Mouse (Mus musculus): Measurements from ENCODE around the gene Phactr2.

The Phactr2 gene

DNA sequence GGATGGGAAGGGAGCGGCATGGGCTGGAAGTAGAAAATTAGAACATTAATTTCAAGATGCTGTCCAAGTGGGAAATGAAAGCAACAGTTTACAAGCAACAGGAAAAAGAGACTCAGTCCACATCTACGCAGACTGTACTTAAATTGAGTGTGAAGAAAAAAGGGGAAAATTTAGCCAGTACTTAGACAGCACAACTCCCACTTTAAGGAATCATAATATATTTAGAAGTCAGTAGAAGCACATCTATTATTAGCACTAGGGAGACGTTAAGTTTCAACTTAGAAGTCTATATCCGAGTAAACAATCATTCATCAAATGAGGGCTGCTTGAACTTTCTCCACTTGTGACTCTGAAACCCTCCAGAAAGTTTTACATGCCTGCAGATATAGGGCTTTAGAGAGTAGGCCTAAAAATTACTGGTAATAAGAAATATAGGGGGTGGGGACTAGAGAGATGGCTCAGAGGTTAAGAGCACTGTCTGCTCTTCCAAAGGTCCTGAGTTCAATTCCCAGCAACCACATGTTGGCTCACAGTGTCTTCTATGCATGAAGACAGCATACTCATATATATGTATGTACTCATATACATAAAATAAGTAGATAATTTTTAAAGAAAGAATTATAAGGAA is 142.7 kb downstream of the Phactr2 start:
- DNase-seq (ENCODE audit: low read depth, low spot score), result no peak

DNA sequence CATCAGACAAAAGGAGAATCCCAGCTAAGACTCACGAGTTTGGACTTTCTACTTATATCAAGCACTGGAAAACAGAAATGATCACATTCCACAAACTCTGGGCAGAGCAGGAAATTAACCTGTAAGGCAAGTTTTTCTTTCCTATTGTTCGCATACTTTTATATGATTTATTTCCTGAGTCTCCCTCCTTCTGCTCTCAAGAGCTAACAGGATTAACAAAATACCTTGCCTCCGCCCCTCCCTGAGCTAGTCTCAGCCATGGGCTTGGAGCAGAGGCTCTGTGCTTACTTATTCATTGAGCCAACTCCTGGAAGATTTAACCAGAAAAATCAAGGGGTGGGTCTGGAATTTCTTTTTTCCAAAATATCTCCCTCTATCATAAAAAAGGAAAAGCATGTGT is 145.6 kb downstream of the Phactr2 start:
- DNase-seq (ENCODE audit: low read depth, low spot score), result no peak

DNA sequence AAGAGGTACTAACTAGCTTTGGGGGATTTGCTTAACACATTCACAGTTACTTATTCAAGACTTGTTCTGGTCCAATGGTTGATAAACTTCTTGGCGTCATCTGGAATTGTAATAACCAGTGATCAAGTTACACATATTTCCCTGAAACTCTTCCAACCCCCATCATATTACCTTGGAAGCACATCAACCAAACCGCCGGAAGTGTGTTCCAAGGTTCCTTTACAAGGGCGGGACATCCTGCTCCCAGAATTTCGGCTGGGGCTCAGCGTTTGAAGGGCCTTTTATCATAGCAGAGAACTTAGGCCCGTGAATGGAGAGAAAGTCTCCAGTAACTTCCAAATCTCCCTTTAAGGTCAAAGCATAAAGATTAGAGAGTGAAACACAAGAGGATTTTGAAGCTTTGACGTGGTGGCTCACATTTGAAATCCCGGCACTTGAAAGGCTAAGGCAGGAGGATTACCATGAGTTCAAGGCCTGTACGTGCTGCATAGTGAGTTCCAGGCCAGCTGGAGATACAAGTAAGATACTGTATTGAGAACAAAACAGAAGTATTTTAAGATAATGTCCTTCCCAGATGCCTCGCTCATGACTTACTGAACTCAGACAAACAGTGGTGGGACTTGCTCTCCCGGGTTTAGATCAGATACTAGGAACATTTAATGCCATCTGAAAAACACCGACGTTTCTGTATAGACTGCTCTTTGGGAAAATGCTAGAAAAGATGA is 147.9 kb downstream of the Phactr2 start:
- no peak for DNase-seq (ENCODE audit: low read depth, low spot score)

DNA sequence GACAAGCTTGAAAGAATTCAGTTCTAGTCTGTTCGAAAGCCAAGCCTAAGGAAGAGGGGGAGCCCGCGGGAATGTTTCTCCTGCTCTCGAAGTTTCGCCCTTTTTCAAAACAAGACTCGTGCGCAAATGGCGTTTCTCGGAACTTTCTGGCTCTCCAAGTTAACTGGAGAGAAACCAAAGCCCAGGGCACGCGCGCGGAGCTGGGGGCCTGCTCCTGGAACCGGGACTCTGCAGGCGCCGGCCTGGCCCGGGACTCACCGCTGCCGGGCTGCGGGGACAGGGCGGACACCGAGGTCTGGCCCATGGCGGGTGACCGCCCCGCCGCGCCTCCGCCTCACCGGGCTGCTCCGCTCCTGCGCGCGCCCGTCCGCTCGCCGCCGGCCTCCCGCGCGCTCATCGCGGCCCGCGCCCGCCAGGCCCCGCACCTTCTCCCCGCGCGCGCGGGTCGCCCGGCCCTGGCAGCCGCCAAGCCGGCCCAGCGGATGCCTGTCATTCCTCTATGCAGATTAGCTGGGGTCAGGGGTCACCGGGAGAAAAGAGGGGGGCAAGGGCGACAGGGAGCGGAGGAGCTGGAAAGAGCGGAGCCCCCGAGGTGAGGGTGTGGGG is 150.3 kb downstream of the Phactr2 start:
- no peak for DNase-seq (ENCODE audit: low read depth, low spot score)

DNA sequence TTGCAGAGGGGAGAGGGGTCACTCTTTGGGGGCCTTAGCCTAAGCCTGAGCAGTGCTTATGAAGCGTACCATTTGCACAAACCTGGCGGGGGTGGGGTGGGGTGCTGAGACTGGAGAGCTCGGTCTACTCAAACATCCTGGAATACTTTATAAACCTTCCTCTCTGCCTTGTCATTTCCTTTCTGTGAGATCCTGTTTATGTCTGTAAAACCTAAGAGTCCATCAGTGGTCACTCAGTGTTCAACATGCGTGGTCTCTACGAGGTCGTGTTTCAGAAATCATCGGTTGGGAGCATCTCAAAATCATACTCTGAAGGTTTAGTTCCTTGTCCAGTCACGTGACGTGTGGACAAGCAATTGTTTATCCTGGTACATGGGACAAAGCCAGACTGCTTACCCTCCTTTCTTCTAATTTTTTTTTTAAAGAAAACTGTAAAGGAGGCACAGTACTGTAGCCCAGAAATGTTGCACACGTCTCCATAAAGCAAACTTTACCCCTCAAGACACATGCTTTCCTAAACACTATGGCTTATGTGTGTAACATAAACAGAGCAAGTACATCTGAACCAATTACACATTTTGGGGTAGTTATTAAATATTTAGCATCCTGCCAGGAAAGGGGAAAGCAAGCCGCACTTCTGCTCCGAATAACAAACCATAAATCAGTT is 150.9 kb downstream of the Phactr2 start:
- no peak for DNase-seq (ENCODE audit: low read depth, low spot score)

DNA sequence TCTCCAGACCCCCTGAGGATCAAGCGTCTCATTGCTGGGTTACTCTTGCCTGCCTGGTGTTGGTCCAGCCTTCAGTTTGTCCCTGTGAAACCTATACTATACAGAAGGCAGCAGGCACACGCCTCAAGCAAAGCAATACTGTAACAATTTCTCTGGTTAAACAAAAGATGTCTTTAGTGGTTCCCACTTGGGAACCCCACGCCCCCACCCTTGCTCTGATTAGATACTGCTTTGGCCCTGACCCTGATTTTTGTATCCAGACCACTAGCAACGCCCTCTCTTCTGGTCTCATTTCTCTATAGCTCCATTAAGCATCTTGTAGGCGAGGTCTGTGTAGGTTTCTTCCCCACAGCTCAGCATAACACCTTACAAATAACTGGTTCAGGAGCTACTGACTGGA is 159.2 kb downstream of the Phactr2 start:
- no peak for DNase-seq (ENCODE audit: low read depth, low spot score)

DNA sequence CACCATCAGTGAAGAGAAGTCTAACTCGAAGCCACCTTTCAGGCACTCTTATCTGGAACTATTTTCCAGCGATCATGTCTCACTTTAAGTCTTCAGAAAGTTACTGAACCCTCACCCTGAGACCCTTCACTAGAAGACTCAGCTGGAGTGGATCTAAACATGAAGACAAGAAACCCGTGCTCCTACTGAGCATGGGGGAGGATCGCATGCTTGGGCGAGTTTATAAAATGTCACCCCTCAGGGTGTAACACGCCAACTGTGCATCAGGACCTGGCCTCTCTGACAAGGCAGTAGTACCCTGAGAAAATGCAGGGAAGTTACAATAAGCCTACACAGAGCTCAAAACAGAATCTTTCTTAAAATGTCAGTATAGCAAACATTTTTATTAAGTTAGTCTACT is 161.6 kb downstream of the Phactr2 start:
- no peak for DNase-seq (ENCODE audit: low read depth, low spot score)

DNA sequence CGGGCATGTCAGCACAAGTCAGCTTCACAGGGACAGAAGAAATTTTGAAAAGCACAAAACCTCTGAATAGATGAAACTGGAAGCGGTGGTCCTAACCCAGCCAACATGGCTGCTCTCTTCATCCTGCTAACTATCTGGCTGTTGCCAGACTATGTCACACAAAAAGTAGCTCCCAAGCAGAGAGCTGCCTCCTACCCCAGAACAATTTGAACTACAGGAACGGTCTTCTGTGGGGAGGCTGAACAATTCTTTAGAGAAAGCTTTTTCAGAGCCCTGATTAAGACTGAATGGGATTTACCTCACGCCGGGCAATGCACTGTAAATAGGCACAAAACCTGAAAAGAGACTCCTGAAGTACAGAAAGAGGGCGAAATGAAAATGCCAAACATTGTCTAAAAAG is 162.6 kb downstream of the Phactr2 start:
- DNase-seq (ENCODE audit: low read depth, low spot score), result no peak

DNA sequence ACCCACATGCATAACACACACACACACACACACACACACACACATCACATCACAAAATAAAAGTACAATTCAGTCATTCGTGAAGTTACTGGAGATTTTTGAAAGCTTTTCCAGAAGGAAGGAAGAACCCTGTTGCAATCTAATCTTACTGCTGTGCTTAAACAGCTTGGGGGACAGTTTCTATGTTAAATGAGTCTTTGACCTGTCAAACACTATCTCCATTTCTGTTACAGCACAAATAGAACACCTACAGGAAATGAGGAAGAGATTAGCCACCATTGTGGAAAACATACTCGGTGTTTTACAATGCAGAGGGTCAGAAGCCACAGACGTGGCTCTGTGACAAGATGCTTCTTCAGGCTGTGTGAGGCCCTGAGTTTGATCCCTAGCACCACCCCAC is 164.1 kb downstream of the Phactr2 start:
- no peak for DNase-seq (ENCODE audit: low read depth, low spot score)

DNA sequence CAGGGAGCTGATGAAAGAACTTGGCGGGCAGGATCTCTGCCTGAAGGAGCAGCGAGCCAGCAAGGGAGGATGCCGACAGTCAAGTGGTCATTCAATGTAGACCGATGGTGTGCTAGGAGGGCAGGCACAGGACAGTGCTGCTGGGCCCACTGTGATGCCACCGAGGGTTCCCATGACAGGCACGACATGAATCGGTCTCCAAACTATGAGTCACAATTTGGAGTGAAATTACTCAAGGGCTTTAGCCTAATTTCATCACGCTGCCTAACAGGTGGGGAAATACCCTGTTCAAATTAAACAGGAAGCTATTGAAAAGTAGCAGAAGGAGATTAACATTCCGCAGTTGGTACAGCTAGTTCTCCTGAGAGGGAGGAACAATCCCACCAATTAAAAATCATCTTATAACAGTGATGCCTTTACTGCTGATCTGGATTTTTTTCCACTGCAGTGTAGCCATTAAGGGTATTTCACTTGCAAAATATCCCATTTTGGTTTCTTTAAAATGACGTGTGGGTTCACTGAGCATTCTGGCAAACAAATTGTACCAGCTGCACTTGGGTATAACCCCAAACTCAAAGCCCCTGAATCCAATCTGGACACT is 169.5 kb downstream of the Phactr2 start:
- peak; percentile 37 for DNase-seq (ENCODE audit: low read depth, low spot score)

DNA sequence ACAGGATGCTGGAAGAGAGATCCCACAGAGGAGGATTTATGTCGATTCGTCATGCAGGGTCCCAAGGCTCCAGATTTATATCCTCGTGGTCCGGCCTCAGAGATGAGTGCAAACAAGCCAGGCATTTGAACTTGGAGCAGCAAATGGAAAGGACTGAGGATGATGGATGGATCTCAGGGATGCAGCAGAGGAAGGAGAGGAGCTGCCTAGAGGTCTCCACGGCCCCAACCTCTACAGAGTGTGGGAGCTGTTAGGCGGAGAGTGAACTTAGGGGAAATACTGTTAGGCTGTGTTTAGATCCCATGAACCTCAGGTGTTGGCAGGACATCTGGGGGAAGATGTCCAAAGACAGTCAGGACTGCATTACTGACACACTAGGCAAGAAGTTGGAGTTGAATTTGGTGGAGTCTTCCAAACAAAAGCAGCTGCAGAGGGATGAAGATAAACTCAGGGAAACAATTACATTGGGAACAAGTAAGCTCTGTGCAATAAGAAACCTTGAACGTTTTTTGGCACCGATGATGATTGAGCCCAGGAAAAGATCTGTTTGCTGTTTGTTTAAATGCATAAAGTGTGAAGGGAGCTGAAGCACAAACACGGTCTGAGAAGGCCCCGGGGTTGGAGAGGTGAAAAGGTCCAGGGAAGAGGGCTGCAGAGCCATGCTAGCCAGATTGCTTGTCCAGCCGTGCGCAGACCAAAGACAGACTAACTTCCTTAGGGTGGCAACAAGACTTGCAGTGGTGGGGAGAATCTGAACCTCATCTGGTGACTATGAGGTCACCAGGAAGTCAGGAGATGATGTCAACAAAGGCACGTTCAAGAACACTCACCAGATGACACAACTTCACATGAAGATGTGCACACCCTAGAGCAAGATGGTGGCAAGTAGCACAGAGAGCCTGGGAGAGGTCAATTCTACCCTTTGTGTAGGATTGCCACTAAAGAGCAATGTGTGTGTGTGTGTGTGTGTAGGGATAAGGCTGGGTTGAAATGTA is 170.6 kb downstream of the Phactr2 start:
- no peak for DNase-seq (ENCODE audit: low read depth, low spot score)

DNA sequence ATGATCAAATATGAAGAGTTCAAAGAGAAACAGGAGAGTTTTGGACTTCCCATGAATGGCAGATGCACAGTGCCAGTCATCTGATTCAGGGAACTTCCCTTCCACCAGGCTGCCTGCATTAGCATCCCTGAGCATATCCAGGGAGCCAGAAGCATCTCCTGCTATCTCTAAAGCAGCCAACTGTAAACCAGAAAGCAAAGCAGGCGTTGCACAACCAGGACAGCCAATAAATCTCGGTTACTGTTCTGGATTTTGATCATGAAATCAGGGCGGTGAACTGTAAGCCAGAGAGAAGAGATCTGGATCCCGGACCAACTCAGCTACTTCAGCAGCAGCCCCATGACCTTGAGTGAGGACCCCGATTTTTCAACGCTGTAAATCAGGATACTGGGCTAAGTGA is 173.6 kb downstream of the Phactr2 start:
- no peak for DNase-seq (ENCODE audit: low read depth, low spot score)

DNA sequence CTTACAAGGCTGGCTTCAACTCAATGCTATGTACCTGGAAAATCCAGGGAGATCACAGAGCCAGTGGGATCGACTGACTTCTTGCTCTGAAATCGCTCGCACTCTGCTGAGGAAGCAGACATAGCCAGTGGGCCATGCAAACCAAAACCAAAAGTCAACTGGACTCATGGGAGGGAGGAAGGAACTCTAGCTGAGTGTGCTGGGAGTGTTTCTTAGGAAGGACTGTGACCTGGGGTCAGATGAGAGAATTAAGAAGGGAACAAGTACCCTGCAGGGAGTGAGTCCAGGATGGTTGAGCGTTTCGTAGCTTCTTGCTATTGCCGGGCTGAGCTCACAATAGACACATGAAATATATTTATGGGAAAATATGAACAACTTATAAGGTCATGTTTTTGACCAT is 174.0 kb downstream of the Phactr2 start:
- DNase-seq (ENCODE audit: low read depth, low spot score), result no peak

DNA sequence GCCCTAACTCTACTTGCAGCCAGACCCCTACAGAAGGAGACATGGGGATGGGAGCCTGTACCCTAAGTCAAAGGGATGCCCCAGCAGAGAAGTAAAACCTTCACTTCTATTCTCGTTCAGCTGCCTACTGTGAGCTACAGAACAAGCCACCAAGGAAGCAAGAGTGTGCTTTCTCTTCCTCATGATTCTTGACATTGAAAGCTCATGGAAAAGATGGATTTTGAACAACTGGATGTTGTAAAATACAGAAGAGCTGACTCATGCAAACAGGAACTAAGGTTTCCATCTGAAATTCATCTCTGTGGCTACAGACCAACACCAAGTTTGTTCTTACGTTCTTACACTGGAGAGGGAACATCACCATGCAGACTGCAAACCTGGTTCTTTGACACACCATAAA is 179.3 kb downstream of the Phactr2 start:
- DNase-seq (ENCODE audit: low read depth, low spot score), result no peak

DNA sequence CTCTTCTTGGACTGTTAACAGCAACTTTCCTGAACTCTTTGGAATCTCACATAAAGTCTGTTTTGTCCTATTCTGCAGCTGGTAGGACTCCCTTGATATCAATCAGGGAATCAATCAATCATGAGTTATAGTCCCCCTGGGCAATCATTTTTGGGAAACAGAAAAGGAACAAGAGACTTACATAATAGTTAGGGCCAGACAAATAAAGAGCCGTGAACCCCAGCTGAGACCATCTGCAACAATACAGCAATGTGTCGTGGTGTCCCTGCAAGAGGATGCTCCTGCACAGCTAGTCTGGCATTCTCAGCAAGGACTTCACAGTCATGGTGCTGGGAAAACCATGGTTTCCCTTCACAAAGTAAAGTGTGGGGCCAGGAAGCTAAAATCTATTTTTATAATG is 182.2 kb downstream of the Phactr2 start:
- DNase-seq (ENCODE audit: low read depth, low spot score), result no peak

DNA sequence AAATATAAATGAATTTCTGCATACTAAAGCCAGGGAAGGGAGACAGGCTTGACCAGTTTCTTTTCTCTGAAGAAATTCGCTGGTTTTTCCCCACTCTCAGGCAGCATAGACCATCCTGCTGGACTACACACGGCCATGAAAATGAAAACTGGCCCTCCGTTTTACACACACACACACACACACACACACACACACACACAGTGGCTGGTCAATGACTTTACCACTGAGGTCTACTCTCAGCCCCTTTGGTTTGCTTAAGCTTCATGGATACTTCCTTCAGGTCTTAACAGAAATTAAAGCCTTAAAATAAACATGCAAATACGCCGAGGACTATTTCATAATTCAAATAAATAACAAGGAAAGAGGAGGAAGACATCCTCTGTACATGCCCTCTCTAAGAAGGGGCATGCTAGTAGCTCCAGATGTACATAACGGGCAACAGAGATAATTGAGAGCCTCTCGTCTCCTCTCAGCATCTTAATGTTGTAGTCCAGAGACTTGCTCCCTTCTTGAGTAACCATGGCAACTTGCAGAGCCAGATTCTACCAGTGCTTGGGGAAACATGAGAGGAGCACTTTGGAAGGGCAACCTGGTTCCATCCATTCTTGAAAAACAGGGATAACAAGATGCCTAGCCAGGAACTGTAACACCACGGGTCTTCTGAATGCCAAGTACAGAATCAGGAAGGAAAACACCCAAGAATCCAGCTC is 184.8 kb downstream of the Phactr2 start:
- peak; percentile 12 for DNase-seq (ENCODE audit: low read depth, low spot score)

DNA sequence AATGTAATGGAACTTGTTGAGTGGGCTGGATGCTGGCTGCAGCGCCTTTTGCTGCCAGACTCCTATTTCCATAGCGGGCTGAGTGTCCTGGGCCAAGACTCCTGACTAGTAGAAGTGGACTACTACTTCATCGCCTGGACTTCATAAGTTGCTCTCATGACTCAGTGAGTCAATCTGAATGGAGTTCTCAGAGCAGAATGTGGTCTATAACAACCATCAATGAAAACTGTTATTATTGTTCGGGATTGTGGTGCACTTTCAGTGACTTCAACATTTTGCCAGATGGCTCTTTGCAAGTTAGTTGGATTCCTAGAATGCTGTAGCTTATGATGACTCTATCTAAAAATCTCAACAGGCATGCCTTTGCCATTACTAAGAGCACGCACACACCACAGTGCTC is 185.9 kb downstream of the Phactr2 start:
- no peak for DNase-seq (ENCODE audit: low read depth, low spot score)

DNA sequence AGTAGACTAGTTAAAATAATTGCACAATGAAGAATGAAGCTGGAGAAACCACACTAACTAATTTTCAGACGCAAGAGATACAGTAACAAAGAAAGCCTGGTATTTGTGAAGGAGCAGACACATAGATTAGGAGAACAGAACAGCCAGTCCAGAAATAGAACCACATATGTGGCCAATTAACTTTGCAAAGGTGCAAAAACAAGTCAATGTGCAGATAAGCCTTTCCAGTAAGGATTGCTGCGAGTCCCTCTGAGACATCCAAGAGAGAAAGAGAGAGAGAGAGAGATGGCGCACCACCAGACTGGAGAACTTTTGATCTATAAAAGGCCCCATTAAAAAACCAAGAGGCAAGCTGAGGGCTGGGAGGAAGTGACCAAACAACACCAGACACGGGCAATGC is 190.8 kb downstream of the Phactr2 start:
- DNase-seq (ENCODE audit: low read depth, low spot score), result no peak

DNA sequence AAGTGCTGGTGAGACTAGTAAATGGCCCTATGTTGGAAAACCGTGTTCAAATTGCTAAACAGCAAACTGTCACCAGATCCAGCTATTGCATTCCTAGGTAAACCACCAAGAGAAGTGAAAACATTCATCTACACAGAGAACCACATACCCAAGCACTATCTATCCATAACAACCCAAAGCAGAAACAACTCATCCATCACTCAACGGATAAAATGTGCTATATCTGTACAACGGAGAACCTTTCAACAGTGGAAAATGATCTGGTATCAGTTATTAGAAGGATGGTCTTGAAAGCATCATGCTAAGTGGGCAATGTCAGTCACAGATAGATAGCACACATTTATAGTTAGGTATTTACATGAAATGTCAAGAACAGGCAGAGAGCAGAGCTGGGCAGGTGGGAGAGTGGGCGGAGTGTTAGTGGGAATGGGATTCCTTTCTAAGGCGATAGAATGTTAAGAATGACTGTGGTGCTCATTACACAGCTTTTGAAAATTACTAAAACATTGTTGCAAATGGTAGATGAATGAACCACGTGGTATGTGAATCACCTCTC is 193.8 kb downstream of the Phactr2 start:
- no peak for DNase-seq (ENCODE audit: low read depth, low spot score)

DNA sequence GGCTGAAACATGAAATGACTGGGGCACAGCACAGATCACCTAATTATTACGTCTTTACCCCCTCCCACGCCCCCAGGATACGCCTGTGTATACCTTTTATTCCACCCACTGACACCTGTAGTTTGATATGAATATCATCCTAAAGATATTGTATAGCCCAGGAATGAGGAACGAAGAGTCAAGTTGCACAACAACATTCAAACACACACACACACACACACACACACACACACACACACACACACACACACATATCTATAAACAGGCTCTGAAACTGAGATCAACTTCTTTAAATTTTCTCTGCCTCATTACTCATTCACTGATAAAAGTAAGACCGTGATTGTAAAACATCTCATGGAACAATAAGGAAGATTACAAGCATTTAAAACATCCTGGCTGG is 197.9 kb downstream of the Phactr2 start:
- no peak for DNase-seq (ENCODE audit: low read depth, low spot score)

Measured in brain, embryonic 18.5 days (tissue).